Mouse (Mus musculus) ZHBTc4 (cell line): ENCODE measurements around the gene Ovol1.

Experiments
- DNase-seq: peaks from one replicate; pipeline ENCODE4 v3.0.0-alpha.2; 2011; ENCODE audit warnings: low read depth, low spot score

Ovol1 gene

GRCm38 (mm10) chr19:5568470-5569140 is 8.2 kb upstream of the Ovol1 start:
- DNase-seq: peak; percentile 97

- DNase-seq: peak; percentile 93
Observed at GRCm38 (mm10) chr19:5567534-5568469, 7.4 kb upstream of the Ovol1 start, which contains the start of gene Ap5b1. Gene Ap5b1, plus strand, starts transcription at chr19:5568025.

- DNase-seq: no peak
Observed at GRCm38 (mm10) chr19:5567180-5567533, 6.7 kb upstream of the Ovol1 start.

GRCm38 (mm10) chr19:5566316-5566715 is 5.9 kb upstream of the Ovol1 start:
- DNase-seq: no peak

GRCm38 (mm10) chr19:5562776-5563175 is 2.3 kb upstream of the Ovol1 start:
- no peak for DNase-seq

- DNase-seq: no peak
Observed at GRCm38 (mm10) chr19:5561886-5562285, 1.4 kb upstream of the Ovol1 start.

- no peak for DNase-seq
Observed at GRCm38 (mm10) chr19:5561252-5561790, 875 bp upstream of the Ovol1 start.

- peak; percentile 51 for DNase-seq
Observed at GRCm38 (mm10) chr19:5559631-5560456, 602 bp downstream of the Ovol1 start.

GRCm38 (mm10) chr19:5559229-5559628 is 1.2 kb downstream of the Ovol1 start:
- no peak for DNase-seq

- DNase-seq: no peak
Observed at GRCm38 (mm10) chr19:5558770-5559169, 1.7 kb downstream of the Ovol1 start.

- no peak for DNase-seq
Observed at GRCm38 (mm10) chr19:5558169-5558568, 2.3 kb downstream of the Ovol1 start.

GRCm38 (mm10) chr19:5554212-5554611 is 6.2 kb downstream of the Ovol1 start:
- no peak for DNase-seq

- no peak for DNase-seq
Observed at GRCm38 (mm10) chr19:5553802-5554201, 6.6 kb downstream of the Ovol1 start.

GRCm38 (mm10) chr19:5547471-5548056 is 12.9 kb downstream of the Ovol1 start:
- no peak for DNase-seq

- no peak for DNase-seq
Observed at GRCm38 (mm10) chr19:5544031-5544430, 16.4 kb downstream of the Ovol1 start.

- DNase-seq: no peak
Observed at GRCm38 (mm10) chr19:5543362-5543761, 17.1 kb downstream of the Ovol1 start.

- DNase-seq: peak; percentile 59
Observed at GRCm38 (mm10) chr19:5538786-5539185, 21.7 kb downstream of the Ovol1 start.

- DNase-seq: no peak
Observed at GRCm38 (mm10) chr19:5532520-5532919, 27.9 kb downstream of the Ovol1 start.

GRCm38 (mm10) chr19:5530138-5530524 is 30.3 kb downstream of the Ovol1 start:
- no peak for DNase-seq

- peak; percentile 98 for DNase-seq
Observed at GRCm38 (mm10) chr19:5529325-5530137, 30.9 kb downstream of the Ovol1 start.
